Mouse (Mus musculus) natural killer cell, adult 2 months (primary cell): ENCODE measurements around the gene Ppp1r11.
"Not testable (repeated sequence)": the region's sequence is repeated elsewhere in the genome, so short reads cannot be mapped to it uniquely, and the experiment has no call there.

Source experiments
- DNase-seq, 2 experiments: peaks; one replicate each; pipeline ENCODE4 v3.0.0; 2022; ENCODE audit warnings: low spot score in 2 of 2

Gene Ppp1r11

DNA sequence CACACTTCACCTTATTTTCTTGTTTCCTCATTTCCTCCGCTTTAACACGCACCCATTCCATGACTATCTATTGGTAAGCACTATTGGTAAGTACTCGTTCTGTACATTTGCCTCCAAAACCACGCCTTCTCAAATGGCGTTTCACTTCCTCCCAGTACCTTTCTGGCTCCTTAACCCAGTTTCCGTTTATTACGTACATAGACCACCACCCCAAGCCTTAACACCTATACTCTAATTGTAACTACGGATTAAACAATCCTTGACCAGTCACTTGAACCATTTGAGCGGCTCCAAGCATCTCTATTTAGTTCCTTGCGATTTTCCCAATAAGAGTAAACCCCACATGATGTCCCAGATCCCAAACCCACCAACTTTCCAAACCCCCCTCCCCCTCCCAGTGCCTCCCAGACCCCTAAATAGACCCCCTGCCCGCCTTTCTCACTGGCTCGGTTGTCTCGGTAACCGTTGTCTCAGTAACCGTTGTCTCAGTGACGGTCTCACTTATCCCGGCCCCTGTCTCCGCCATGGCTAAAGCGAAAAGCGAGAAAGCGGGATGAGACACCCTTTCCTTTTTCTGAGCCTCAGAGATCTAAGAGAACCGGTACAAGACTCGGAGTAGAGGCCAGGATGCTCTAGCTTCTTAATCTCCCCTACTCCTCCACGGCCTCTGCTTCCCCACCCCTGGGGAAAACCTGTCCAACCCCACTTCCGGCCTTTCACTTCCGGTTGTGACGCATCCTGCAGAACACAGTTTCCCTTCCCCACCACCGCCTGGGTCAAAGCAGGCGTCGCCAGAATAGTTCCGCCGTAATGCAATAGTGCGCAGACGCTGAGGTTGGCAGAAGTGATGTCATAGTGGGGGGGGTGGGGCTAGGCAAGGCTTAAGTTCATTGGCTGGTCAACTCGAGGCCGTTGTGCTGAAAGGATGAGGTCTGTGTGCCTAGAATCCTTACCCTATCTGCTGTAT lies at the start of gene Ppp1r11:
TSS of gene Ppp1r11 (minus strand) at position 761 of the 967 bp plus-strand sequence.
- DNase-seq, result peak; percentile 97 to 98

DNA sequence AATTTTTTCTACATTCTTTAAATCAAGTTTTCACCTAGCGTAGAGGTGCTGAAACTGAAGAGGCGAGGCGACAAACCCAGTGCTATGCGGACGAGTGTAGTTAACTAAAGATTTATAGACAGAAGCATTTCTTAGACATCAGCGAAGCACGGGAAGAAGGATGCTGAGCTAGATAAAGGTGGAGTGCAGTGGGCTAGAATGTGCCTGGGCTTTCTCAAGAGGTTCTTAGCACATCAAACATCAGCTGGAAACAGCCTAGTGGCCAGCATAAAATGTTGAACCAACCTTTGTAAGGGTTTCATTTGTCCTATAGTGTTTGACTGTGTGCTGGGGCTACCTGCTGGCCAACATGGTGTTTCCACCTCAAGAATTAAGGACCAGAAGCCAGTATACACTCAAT lies 49.3 kb upstream of the Ppp1r11 start, which contains the start of gene Zfp57:
TSS of gene Zfp57 (plus strand) at position 301 of the 400 bp plus-strand sequence.
- no peak for DNase-seq

DNA sequence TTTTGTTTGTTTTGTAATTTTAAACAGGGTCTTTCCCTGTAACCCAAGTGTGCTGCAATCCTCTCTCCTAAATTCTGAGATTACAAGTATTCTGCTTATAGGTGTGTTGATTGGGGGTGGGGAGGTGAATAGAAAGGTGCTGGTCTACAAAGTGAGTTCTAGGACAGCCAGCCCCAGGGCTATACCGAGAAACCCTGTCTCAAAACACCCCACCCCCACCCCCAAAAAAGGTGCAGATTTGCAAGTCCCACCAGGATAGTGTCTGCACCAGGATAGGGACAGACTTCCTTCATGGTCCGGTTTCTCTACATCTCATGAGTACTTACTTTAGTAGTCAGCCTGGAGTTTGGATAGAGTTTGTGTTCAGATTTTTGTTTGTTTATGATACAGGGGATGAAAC lies 46.9 kb upstream of the Ppp1r11 start:
- no peak for DNase-seq

DNA sequence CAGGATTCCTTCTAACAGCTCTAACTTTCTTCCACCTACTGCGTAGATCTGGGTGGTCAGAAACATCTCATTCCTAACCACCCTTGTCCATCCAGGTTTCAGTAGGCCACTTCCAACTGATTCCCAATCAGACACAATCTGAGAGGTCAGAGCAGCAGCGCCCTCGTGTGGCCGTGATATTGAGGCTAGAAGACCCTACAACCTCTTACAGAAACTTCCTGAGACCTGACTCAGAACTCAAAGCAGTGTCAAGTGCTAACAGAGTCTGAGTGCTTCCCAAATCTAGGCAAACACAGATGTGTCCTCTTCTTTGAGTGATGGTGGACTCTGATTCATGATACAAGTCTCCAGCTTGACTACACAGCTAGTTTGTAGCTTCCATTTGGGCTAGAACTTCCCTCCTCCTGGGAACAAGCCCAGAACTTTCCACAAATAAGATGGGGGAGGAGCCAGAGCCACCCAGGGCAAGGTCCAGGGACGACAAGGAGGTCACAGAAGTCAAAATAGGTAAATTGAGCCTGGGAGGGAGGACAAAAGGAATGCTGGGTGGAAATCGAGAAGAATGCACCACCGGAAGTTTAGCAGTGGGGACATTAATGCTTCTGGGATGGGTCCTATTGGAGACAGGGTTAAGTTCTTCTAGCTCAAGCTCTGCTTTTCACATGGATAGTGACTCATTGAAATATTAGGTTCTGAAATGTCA lies 45.6 kb upstream of the Ppp1r11 start:
- peak; percentile 16 to 50 for DNase-seq

DNA sequence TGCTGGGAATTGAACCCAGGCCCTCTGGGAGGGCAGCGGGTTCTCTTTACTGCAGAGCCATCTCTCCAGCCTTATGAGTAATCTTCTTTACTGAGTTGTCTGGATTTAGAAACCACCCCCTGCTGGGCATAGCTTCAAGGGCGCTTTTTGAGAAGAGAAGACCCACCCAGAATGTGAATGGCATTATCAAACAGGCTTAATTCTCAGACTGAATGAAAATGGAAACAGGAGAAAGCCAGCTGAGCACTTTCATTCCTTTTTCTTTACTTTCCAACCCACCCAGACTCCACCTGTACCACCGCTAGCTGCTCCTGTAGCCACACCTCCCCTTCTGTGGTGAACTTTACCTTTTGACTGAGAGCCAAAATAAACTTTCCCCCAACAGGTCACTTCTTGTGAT lies 43.9 kb upstream of the Ppp1r11 start:
- no peak for DNase-seq

DNA sequence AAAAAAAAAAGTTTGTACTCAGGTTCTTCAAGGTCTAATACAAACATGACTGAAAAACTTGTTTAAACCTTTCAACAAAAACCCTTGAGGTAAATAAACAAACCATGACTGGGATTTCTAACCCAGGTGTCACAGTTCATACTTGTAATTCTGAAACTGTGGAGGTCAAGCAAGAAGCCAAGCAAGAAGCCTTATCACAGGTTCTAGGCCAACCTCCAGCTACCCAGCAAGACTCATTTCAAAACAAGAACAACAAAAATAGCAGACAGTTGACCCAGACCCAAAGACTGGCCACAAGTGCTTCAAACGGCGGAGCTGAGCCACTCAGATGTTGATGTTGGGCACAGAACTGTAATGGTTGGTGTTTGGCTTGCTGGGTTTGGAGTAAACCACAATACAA lies 43.0 kb upstream of the Ppp1r11 start:
- DNase-seq, result no peak

DNA sequence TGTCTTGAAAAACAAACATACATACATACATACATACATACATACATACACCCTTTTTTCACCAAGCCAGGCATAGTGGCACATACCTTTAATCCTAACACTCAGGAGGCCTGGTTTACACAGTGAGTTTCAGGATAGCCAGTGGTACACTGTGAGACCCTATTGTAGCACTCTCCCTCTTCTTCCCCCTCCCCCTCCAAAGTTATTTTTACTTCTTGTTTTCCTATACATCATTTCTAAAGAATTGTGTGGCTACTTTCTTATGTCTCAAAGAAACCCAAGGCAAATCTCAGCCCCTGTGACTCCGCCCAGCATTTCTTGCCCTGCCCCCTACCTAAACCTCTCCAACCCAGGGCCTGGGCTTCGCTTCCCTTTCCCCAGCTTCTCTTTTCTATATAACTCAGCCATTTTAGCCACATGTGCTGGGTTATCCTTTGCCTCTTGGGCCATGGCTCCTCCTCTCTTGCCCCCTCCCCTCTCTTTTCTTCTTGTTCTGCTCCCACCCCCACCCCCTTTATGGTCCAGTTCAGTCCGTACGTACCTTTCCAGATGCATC lies 42.3 kb upstream of the Ppp1r11 start:
- no peak for DNase-seq

DNA sequence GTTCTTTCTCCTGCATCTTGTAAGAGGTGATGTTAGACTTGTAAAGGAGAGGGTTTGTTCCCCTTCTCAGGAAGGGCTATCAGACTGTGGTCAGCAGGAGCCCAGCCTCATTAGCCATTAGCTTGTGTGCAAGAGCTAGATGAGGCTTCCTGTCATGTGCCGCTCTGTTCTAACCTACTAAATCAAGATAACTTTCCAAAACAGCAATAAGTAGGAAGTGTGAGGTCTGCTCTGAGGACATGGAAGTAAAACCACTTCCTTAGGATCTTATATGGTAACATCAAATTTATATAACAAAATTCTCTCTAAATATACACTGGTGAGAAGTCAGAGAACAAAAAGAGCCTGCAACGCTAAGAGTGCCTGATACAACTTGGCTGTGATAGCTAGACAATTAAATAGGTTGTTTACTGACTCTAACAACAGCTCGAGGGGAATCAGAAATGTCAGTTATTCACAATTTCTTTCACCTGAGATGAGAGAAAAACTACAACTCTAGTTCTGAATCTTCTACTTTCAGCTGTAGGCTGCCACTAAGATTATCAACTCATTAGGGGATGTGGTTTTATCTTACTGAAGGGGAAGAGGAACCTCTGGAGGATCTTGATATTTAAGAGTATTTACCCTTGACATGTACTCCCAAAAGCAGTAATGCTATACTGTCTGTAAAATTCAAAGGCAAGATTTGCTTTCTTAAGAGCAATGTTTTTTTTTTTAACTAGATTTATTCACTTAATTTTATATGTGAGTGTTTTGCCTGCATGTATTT lies 41.0 kb upstream of the Ppp1r11 start:
- DNase-seq, result no peak

DNA sequence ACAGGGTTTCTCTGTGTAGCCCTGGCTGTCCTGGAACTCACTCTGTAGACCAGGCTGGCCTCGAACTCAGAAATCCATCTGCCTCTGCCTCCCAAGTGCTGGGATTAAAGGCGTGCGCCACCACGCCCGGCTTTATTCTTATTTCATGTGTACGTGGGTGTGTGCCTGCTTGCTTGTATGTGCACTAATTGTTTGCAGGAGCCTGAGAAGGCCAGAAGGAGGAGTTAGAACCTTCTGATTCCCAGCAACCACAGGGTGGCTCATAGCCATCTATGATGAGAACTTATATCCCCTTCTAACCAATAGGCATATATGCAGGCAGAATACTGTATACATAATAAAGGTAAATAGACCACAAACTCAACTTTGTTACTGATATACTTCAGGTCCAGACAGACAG lies 39.1 kb upstream of the Ppp1r11 start:
- not testable (repeated sequence) for DNase-seq

DNA sequence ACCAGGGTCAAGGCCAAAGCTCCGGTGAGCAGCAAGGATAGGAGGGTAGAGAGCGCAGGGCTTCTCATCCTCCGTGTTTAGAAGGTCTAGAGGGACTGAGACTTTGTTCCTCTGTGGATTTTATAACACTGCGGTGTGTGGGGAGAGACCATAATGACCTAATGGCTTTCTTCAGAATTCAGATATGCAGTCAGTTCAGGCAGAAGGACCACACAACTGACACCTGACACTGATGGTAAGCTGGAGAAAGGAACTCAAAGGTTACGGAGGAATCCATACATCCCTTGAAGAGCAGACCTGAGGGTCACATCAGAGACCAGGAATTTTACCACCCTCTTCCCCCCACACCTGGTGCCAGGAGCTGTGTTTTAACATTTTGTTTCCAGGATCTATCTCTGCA lies 37.9 kb upstream of the Ppp1r11 start, which contains the start of gene H2-M5:
TSS of gene H2-M5 (minus strand) at position 101 of the 400 bp plus-strand sequence.
- DNase-seq, result no peak

DNA sequence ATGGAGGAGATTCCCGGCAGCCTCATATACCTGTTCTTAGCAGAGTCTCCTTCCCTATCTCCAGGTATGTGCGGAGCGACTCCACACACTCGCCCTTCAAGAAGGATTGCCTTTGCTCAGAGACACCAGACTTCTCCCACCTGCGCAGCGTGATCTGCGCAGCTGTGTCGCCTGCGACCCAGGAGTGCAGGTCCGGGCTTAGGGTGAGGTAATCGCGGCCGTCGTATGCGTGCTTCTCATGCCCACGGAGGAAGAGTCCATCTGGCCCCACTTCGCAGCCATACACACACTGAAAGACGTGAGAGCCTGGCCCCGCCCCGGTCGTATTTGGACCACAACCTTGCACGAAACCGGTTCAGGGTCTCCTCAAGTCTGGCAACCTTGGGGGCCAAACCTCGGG lies 36.9 kb upstream of the Ppp1r11 start:
- no peak for DNase-seq

DNA sequence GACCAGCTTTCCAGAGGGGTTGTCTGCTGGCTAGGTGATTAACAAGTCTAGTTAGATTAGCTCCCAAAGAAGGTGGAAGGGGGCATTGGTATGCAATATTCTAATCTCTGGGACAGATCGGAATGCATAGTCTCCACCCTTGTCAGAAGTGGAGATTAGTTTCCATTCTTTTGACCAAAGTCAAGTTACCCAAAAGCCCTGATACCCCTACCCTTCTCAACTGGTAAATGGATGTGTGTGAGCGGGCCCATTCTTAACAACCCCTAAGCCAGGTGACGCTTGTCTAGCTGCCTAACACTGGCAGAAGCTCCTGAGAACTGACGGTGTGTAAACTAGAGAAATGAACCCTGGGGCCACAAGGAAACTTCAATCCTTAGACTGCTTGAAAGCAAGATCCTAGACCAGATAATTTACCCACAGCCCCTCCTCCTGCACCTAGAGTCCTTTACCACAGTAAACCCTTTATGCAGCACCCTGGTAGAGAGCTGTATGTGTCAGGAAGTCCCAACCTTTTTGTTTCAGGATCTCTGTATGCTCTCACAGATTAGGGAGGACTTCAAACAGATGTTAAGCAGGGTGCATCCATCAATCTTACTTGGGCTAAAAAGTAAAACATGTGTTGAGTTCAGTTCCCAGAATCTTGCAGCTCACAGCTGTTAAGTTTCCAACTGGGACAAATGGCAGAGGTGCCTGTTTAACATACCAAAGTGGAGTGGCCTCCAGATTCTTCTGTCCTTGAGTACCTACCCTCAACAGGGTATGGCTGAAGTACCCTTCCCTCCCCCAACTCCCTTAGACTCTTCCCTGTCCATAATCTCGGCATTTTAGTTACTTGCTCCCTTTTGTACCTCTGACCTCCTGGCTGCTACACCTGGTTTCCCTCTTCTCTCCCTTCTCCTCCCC lies 31.0 kb upstream of the Ppp1r11 start:
- DNase-seq, result no peak

DNA sequence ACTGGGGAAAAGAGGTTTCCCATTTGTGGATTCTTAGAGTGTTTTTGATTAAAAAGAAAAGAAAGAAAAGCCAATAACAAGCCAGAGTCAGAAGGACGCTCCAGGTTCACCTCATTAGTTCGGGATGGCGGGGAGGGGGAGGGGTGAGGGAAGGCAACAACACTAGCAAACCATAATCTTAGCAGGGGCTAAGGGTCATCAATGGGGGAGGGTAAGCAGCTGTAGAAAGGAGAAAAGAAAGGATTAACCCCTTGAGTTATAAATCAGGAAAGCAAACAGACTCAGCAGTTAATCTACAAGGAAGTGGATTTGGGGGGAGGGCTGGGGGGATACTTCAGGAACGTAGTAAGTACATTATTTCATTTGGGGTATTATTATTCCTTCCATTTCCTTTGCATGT lies 30.3 kb upstream of the Ppp1r11 start:
- no peak for DNase-seq

DNA sequence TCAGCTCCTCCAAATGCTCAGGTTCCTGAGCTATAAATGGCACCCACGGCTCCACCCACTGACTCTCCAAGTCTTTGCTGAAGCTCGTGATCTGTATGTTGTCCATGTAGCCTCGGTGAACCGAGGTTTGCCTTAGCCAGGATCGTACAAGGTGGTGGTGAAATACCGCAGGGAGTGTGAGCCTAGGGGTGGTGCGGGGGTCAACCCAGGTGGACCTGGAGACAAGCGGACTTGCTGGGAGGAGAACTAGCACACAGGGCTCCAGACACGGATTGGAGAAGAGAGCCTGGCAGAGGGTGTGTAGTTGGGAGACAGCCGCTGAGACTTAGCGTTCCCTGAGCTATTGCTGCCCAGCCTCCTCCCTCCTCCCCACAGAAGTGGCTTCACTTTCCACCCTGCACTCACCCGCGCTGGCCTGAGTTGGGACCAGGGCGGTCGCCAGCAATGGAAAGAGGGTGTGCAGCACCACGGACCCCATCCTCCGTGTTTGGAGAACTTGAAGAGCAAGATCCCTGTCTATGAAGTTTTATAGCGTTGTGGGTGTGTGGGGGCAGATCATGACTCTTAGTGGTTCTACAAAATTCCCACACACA lies 29.8 kb upstream of the Ppp1r11 start, which contains the start of gene 2410137M14Rik:
TSS of gene 2410137M14Rik (minus strand) at position 17 of the 593 bp plus-strand sequence.
- no peak for DNase-seq

DNA sequence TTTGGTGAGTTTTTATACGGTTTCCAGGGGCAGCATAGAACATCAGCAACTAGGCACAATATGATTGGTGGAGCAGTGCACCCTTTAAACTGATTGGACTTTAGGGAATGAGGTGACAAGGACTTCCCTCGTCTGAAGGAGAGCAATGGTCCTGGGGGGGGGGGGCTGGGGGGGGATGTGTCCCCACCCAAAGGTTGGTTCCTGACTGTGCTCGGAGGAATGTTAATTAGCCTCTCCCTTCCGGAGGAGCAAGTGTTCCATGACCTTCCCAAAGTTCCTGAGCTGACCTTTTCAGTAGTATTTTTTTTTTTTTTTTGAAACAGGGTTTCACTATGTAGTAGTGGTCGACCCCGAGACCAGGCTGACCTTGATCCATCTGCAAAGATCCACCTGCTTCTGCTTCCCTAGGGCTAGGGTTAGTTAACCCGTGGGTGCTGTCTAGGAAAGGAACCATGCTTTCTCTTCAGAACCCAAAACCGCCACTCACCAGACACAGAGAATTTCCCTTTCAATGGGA lies 21.8 kb upstream of the Ppp1r11 start:
- DNase-seq, result no peak

DNA sequence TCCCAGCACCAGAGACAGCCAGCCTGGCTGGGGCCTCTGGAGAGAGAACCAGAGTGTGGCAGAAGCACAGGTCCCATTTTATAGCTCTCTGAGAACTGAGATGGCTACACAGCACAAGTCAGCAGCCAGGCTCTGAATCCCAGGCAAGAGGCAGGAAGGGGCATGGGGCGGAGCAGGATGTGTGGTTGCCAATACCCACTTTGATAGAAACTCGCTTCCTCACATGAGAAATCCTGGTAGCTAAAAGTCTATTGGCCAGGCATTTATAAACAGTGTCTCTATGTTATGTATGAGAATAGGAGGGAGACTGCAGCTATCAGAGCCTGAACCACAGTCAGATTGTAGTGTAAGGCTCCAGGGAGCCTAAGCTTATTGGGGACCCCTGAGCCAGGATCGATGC lies 21.2 kb upstream of the Ppp1r11 start:
- no peak for DNase-seq

DNA sequence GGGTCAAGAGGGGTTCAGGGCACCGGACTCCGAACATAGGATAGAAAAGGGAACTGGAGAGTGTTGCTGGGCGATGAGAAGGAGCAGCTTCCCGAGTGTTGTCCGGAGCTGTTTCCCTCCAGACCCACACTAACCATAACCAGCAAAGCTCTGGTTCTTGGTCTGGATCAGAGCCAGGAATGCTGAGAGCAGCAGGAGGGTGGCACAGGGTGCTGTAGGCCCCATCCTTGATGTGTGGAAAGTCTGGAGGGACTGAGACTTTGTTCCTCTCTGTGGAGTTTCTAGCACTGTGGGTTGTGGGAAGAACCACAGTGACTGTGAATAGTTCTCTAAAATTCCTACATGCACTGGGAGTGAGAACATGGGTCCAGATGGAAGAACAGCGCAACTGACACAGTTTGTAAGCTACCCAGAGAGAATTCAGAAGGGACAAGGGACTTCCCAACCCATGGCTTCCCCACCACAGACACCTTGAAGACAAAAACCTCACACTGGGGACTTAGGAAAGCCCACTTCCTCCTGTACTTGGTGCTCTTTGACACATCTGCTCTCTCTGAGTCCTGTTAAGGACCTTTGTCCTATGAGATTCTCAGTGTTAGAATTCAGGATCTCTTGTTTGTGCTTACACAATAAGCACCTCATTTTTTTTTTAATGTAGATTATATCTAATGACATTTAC lies 19.8 kb upstream of the Ppp1r11 start:
- peak; percentile 24 to 35 for DNase-seq

DNA sequence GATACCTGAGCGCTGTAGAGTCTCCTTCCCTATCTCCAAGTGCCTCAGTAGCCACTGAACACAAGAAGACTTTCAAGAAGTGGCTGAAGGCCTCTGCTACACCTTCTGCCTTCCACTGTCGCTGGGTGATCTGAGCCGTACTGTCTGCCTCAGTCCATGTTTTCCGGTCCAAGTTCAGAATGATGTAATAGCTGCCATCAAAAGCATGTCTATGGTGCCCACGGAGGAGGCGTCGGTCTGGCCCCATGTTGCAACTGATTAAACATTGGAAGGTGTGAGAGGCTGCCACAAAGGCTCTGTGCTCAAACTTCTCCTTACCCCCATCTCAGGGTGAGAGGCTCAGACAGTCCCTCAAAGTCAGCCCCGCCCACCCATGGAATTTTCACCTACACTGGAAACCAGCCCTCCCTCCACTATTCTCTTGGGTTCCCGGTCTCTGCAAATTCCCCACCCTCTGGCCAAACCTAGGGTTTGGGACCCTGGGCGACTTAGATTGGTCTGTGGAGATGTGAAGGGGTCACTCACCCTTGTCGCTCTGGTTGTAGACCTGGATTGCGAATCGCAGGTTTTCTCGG lies 18.9 kb upstream of the Ppp1r11 start:
- no peak for DNase-seq

DNA sequence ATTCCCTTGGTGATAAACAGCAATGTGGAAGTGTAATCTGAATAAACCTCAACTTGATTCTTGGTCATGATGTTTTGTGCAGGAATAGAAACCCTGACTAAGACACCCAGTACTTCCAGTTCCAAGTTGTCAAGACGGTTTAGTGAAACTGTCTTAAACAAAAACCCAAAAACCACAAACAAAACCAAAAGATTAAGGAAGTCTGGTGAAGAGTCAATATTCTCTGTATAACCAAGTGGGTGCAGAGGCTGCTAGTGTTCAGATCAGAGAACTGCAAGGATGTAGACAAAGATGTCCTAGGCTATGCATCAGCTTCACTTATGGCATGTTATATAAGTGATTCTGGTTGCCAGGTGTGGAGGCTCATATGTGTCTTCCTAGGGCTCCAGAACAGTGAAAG lies 15.3 kb upstream of the Ppp1r11 start:
- no peak for DNase-seq
